Mouse (Mus musculus) bone marrow, adult 2 months (tissue): ENCODE results near the gene Stpg1.

Experiments used
- CTCF ChIP-seq: fragments of 200-500 bp; IDR thresholded peaks from 2 replicates; pipeline ENCODE4 v1.5.1; 2011; ENCODE audit warnings: low read length, control low read depth; ENCODE audit not compliant: control insufficient read depth, insufficient read depth
- POLR2A ChIP-seq: fragments of 200-500 bp; IDR thresholded peaks from 2 replicates; pipeline ENCODE4 v1.6.1; 2011; ENCODE audit warnings: low read depth, mild to moderate bottlenecking, control low read depth, low read length, borderline replicate concordance; ENCODE audit not compliant: control insufficient read depth

DNA sequence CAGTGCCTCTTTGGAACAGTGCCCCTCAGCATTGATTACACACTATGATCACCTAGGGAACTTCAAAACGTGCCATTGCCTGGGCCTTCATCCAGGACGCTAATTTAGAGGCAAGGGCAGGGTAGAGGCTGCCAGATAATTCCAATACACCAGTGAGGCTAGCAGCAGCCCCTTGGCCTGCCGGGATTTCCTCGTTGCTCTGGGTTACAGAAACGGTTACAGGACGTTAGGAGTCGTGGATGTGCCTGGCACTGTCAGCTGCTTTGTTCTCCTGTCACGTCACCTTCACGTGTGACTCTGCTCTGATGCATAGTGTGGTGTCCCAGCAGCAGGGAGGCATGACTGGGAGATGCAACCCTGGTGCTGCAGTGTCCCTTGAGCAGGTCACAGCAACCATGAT, 45.5 kb downstream of the Stpg1 start:
- TF ChIP-seq POLR2A (no peak), CTCF (no peak)
